24 mouse cellular contexts compared by ENCODE assay signal in the genomic region with DNA sequence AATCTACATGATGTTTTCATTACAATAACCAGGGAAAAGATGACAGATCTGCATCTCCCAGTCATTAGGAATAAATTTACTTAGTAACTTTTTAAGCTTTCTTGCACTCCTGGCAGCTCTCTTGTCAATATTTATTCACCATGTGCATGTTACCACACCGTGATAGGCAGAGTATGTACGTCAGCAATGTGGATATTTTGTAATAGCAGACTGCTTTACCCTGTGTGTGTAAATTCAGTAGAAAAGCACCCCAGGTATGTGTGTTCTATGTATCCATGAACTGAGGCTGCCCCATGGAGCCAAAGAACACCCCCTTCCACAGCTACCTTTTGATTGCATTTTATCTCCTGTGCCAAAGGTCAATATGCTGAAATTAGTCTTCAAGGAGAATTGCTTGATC. TPM values are rescaled to one million over a fixed set of nuclear protein-coding genes. Genes with fewer than 3 reads are reported as not detected.
DNase-seq lines count a peak whose midpoint lies in the region; ATAC-seq and TF ChIP-seq lines count a peak whose summit lies in the region.
"Had no signal": no experiment of that assay in that cellular context is flagged by ENCODE, and none has a peak within 500 bp of the region (broad histone marks: within the 10 kb centered on the region; RNA-seq: fewer than 3 reads in every experiment).

No protein-coding gene starts in this region.

- H3K9ac ChIP-seq in liver, embryonic 16.5 days (ENCODE audit: low read depth, low read length) = no peak overlapping the region
- no peak overlapping the region for H3K9ac ChIP-seq in liver, embryonic 11.5 days (ENCODE audit: low read depth, low read length)
- no peak overlapping the region for H3K9ac ChIP-seq in lung, postnatal 0 days (replicated peaks; ENCODE audit: low read depth)
- H3K9ac ChIP-seq: embryonic facial prominence, embryonic 12.5 days; forebrain, embryonic 13.5 days; forebrain, embryonic 15.5 days had no signal

- H3K27me3 ChIP-seq in liver, embryonic 16.5 days (ENCODE audit: control insufficient read depth, insufficient read depth, low read depth, low read length) = no peaks in the 10 kb centered on the region
- no peaks in the 10 kb centered on the region for H3K27me3 ChIP-seq in liver, embryonic 11.5 days (replicated peaks; ENCODE audit: control insufficient read depth, insufficient read depth, low read length)
- H3K27me3 ChIP-seq in lung, postnatal 0 days (replicated peaks; ENCODE audit: insufficient read depth, low read length) = no peaks in the 10 kb centered on the region
- H3K27me3 ChIP-seq: CH12.LX; embryonic facial prominence, embryonic 12.5 days; forebrain, embryonic 15.5 days had no signal

- TF ChIP-seq CTCF in layer of hippocampus, adult 2 months (conservative IDR thresholded peaks at IDR 0.05) = no peak
- TF ChIP-seq CTCF in lung, postnatal 0 days (IDR thresholded peaks at IDR 0.05) = no peak

- 46% methylated on average over 2 of the region's 2 CpGs for WGBS in liver, embryonic 16.5 days (ENCODE audit: insufficient replicate concordance)
- WGBS in liver, embryonic 11.5 days = 66% methylated on average over 2 of the region's 2 CpGs
- 45% methylated on average over 2 of the region's 2 CpGs for WGBS in lung, postnatal 0 days

- no peak for DNase-seq in layer of hippocampus, adult 2 months (ENCODE audit: low spot score in 2 of 2)
- DNase-seq in layer of hippocampus, postnatal 14 days (ENCODE audit: low spot score in 2 of 2) = no peak
- DNase-seq in liver, embryonic 11.5 days (ENCODE audit: low spot score) = no peak
- peak; percentile 30 for DNase-seq in lung, postnatal 0 days (ENCODE audit: low spot score)
- DNase-seq in lung, postnatal 10 days = no peak
- DNase-seq: adrenal gland, adult 8-10 months; adrenal gland, postnatal 14 days; adrenal gland, postnatal 36 days; B cell, adult 2 months; cerebellum, adult 11-12 months; cerebellum, adult 2 months; cerebellum, adult 9-10 months; cerebellum, postnatal 10 days; cerebellum, postnatal 25 days had no signal

- no peaks in the 10 kb centered on the region for H3K4me1 ChIP-seq in liver, embryonic 16.5 days (ENCODE audit: control insufficient read depth, low read depth, low read length)
- H3K4me1 ChIP-seq in liver, embryonic 11.5 days (replicated peaks; ENCODE audit: control insufficient read depth, insufficient read depth, low read length) = no peaks in the 10 kb centered on the region
- no peaks in the 10 kb centered on the region for H3K4me1 ChIP-seq in lung, postnatal 0 days (ENCODE audit: insufficient read depth, low read depth, low read length)
- H3K4me1 ChIP-seq: embryonic facial prominence, embryonic 10.5 days; embryonic facial prominence, embryonic 12.5 days had no signal

- no peaks in the 10 kb centered on the region for H3K36me3 ChIP-seq in liver, embryonic 16.5 days (ENCODE audit: control insufficient read depth, insufficient read depth)
- H3K36me3 ChIP-seq in liver, embryonic 11.5 days (ENCODE audit: control insufficient read depth, insufficient read depth, low read length) = no peaks in the 10 kb centered on the region
- no peaks in the 10 kb centered on the region for H3K36me3 ChIP-seq in lung, postnatal 0 days (ENCODE audit: insufficient read depth, low read length)
- H3K36me3 ChIP-seq: embryonic facial prominence, embryonic 10.5 days; embryonic facial prominence, embryonic 12.5 days; forebrain, embryonic 15.5 days; G1E had no signal

- no peak for TF ChIP-seq EP300 in lung, postnatal 0 days (IDR thresholded peaks at IDR 0.05)

- peak overlapping the region; percentile 70 for H3K4me3 ChIP-seq in layer of hippocampus, adult 2 months
- no peak overlapping the region for H3K4me3 ChIP-seq in liver, embryonic 16.5 days (ENCODE audit: low read depth, low read length)
- H3K4me3 ChIP-seq in liver, embryonic 11.5 days (ENCODE audit: low read depth, low read length) = no peak overlapping the region
- no peak overlapping the region for H3K4me3 ChIP-seq in lung, postnatal 0 days (ENCODE audit: low read depth, low read length)
- H3K4me3 ChIP-seq: embryonic facial prominence, embryonic 10.5 days; embryonic facial prominence, embryonic 12.5 days; forebrain, embryonic 13.5 days; forebrain, embryonic 15.5 days had no signal

- no peak overlapping the region for H3K4me2 ChIP-seq in liver, embryonic 16.5 days (ENCODE audit: low read depth, low read length)
- H3K4me2 ChIP-seq in liver, embryonic 11.5 days = no peak overlapping the region
- no peak overlapping the region for H3K4me2 ChIP-seq in lung, postnatal 0 days (replicated peaks; ENCODE audit: low read depth, low read length)
- H3K4me2 ChIP-seq: embryonic facial prominence, embryonic 12.5 days; forebrain, embryonic 13.5 days; forebrain, embryonic 15.5 days had no signal

- H3K27ac ChIP-seq in layer of hippocampus, adult 2 months = no peak overlapping the region; the same call in 1 of the 2 replicates
- H3K27ac ChIP-seq in liver, embryonic 16.5 days (ENCODE audit: low read length) = no peak overlapping the region
- H3K27ac ChIP-seq in liver, embryonic 11.5 days (ENCODE audit: low read depth, low read length) = no peak overlapping the region
- no peak overlapping the region for H3K27ac ChIP-seq in lung, postnatal 0 days (ENCODE audit: low read length)
- H3K27ac ChIP-seq: embryonic facial prominence, embryonic 10.5 days; embryonic facial prominence, embryonic 12.5 days; forebrain, embryonic 13.5 days; forebrain, embryonic 15.5 days had no signal

- no peaks in the 10 kb centered on the region for H3K9me3 ChIP-seq in liver, embryonic 16.5 days (replicated peaks; ENCODE audit: control insufficient read depth, low read length)
- no peaks in the 10 kb centered on the region for H3K9me3 ChIP-seq in liver, embryonic 11.5 days (ENCODE audit: control insufficient read depth, low read length)
- no peaks in the 10 kb centered on the region for H3K9me3 ChIP-seq in lung, postnatal 0 days (ENCODE audit: low read length)
- H3K9me3 ChIP-seq: embryonic facial prominence, embryonic 10.5 days; embryonic facial prominence, embryonic 12.5 days; forebrain, embryonic 13.5 days; forebrain, embryonic 15.5 days had no signal

- ATAC-seq in liver, embryonic 16.5 days (ENCODE audit: low read depth) = peak; percentile 51; the same call in 1 of the 2 replicates
- no peak for ATAC-seq in liver, embryonic 11.5 days (replicated peaks; ENCODE audit: low FRiP score)
- ATAC-seq in lung, postnatal 0 days = no peak
- ATAC-seq: activated CD4-positive, CD25-positive, alpha-beta regulatory T cell, adult 4 months; CD4-positive, CD25-positive, alpha-beta regulatory T cell, adult 4 months; forebrain, embryonic 13.5 days; forebrain, embryonic 15.5 days; Patski had no signal

RNA-seq across cellular contexts. Expression of gene Pcdh20, which starts 7.8 kb away (rescaled TPM):
- total RNA-seq in layer of hippocampus, adult 2 months (2021) = 100 to 1,000 TPM; 146 to 147 TPM
- total RNA-seq in layer of hippocampus, postnatal 14 days (2021) = 100 to 1,000 TPM; 100 to 113 TPM
- polyA plus RNA-seq in liver, embryonic 16.5 days (2015; fragmentation: Nextera tagmentation; extraction: Ambion mirVana) = 0.19 and 0.32 TPM in 2 replicates
- polyA plus RNA-seq in liver, embryonic 11.5 days (2014; fragmentation: Nextera tagmentation; extraction: Ambion mirVana) = 0.16 and 0.22 TPM in 2 replicates
- 1.1 and 1.2 TPM in 2 replicates for polyA plus RNA-seq in lung, postnatal 0 days (2015; fragmentation: Nextera tagmentation; extraction: Ambion mirVana)
- total RNA-seq: CH12.LX had no signal
- polyA plus RNA-seq: activated CD4-positive, CD25-positive, alpha-beta regulatory T cell, adult 4 months; CD4-positive, CD25-positive, alpha-beta regulatory T cell, adult 4 months; G1E; Patski had no signal
